Mouse (Mus musculus) heart, postnatal 0 days (tissue): ENCODE results near the gene Cycs. TPM values are rescaled to one million over a fixed set of nuclear protein-coding genes. Genes with fewer than 3 reads are reported as not detected.

Experiments used
- ATAC-seq: fragments of 200-750 bp; cut with Nextera tagmentation; 2 replicates; pipeline ENCODE4 v1.8.0; 2017; ENCODE audit warnings: low read depth, moderate number of reproducible peaks, moderate library complexity; ENCODE audit not compliant: insufficient read depth
- DNase-seq: peaks from one replicate; pipeline ENCODE4 v3.0.0-alpha.2; 2016; ENCODE audit warnings: low spot score
- H3K27ac ChIP-seq: fragments of 300-500 bp; sonication (generic); 2 replicates; pipeline ENCODE4 v1.5.1; 2014; ENCODE audit warnings: low read depth, mild to moderate bottlenecking
- H3K27me3 ChIP-seq: fragments of 300-500 bp; sonication (generic); 2 replicates; pipeline ENCODE4 v1.6.1; 2014; ENCODE audit warnings: low read length, mixed read lengths; ENCODE audit not compliant: control insufficient read depth, insufficient read depth
- H3K36me3 ChIP-seq: fragments of 300-500 bp; sonication (generic); replicated peaks from 2 replicates; pipeline ENCODE4 v1.6.1; 2014; ENCODE audit warnings: low read length, mixed read lengths; ENCODE audit not compliant: control insufficient read depth, insufficient read depth
- H3K4me1 ChIP-seq: fragments of 300-500 bp; sonication (generic); 2 replicates; pipeline ENCODE4 v1.6.1; 2014; ENCODE audit warnings: antibody characterized with exemption; ENCODE audit not compliant: control insufficient read depth, insufficient read depth
- H3K4me2 ChIP-seq: fragments of 300-500 bp; sonication (generic); 2 replicates; pipeline ENCODE4 v1.6.1; 2014; ENCODE audit warnings: low read depth, mild to moderate bottlenecking, low read length, moderate library complexity
- H3K4me3 ChIP-seq: fragments of 300-500 bp; sonication (generic); 2 replicates; pipeline ENCODE4 v1.5.1; 2014; ENCODE audit warnings: low read depth, low read length
- H3K9ac ChIP-seq: fragments of 300-500 bp; sonication (generic); replicated peaks from 2 replicates; pipeline ENCODE4 v1.6.1; 2014; ENCODE audit warnings: low read depth, low read length, mixed read lengths
- H3K9me3 ChIP-seq: fragments of 300-500 bp; sonication (generic); replicated peaks from 2 replicates; pipeline ENCODE4 v1.6.1; 2016; ENCODE audit warnings: low read length; ENCODE audit not compliant: control insufficient read depth
- CTCF ChIP-seq: IDR thresholded peaks from 2 replicates; pipeline ENCODE4 v1.5.1; 2016; ENCODE audit warnings: antibody characterized with exemption, control low read depth, low read depth
- EP300 ChIP-seq: IDR thresholded peaks from 2 replicates; pipeline ENCODE4 v1.6.1; 2016; ENCODE audit warnings: antibody characterized with exemption, low read depth
- WGBS: fragments of 180-500 bp; shearing (Covaris S2); extraction: QIAGEN DNeasy Blood & Tissue Kit; methylation state at CpG from one replicate; pipeline ENCODE4 v1.1.7; 2014; 5-methylcytosine and 5-hydroxymethylcytosine counted together
- polyA plus RNA-seq: library from polyadenylated mRNA; unstranded; fragments of >200 nt; fragmentation: Nextera tagmentation; extraction: Ambion mirVana; gene quantifications from 2 replicates; pipeline ENCODE4 v1.2.1, GENCODE M21; 2015
- total RNA-seq: library from RNA; depleted of rRNA; stranded (reverse); fragments of >200 nt; gene quantifications from 2 replicates; pipeline ENCODE4 v1.2.3, GENCODE M21; 2014; ENCODE audit warnings: low replicate concordance; rRNA removed

Cycs gene
- total RNA-seq, result 86.9 and 87.9 TPM in 2 replicates
- 391 and 413 TPM in 2 replicates for polyA plus RNA-seq

- H3K27ac ChIP-seq, result peak within 1 kb of the TSS; percentile 95
- ATAC-seq, result peak; percentile 97
- peak within 1 kb of the TSS; percentile 93 for H3K4me3 ChIP-seq
- no peaks in the 10 kb centered on the region for H3K9me3 ChIP-seq
- no peak for TF ChIP-seq EP300
- TF ChIP-seq CTCF, result peak; percentile 34; the same call in 1 of the 2 replicates
- under 1% methylated on average over 78 of the region's 78 CpGs for WGBS
- H3K9ac ChIP-seq, result peak within 1 kb of the TSS; percentile 91
- H3K4me1 ChIP-seq, result peaks cover 13% of the 10 kb centered on the region; the same call in 1 of the 2 replicates
- no peaks in the 10 kb centered on the region for H3K27me3 ChIP-seq
- peak; percentile 98 for DNase-seq
- H3K36me3 ChIP-seq, result peaks cover 16% of the 10 kb centered on the region
- H3K4me2 ChIP-seq, result peak within 1 kb of the TSS; percentile 78
Observed at GRCm38 (mm10) chr6:50566141-50566996, at the start of gene Cycs. Gene Cycs, minus strand, starts transcription at chr6:50566538.

- Histone ChIP-seq H3K27ac (no peak overlapping the region), H3K9me3 (no peaks in the 10 kb centered on the region), H3K4me1 (peaks cover 7% of the 10 kb centered on the region; the same call in 1 of the 2 replicates), H3K36me3 (no peaks in the 10 kb centered on the region), H3K4me3 (no peak overlapping the region), H3K9ac (no peak overlapping the region), H3K4me2 (no peak overlapping the region), H3K27me3 (no peaks in the 10 kb centered on the region)
- no peak for DNase-seq
- 35% methylated on average over 4 of the region's 4 CpGs for WGBS
- no peak for TF ChIP-seq EP300
- TF ChIP-seq CTCF, result peak; percentile 57
- no peak for ATAC-seq
Observed at GRCm38 (mm10) chr6:50601620-50602019, 35.3 kb upstream of the Cycs start.

- TF ChIP-seq CTCF (0 out of 2 replicates have a peak, but pooled peaks have one; percentile 7), EP300 (no peak)
- H3K27ac ChIP-seq, result peak overlapping the region; percentile 8; the same call in 1 of the 2 replicates
- no peaks in the 10 kb centered on the region for H3K9me3 ChIP-seq
- H3K27me3 ChIP-seq, result no peaks in the 10 kb centered on the region
- ATAC-seq (no peak), DNase-seq (peak; percentile 50)
- H3K4me2 ChIP-seq, result no peak overlapping the region
- 8% methylated on average over 5 of the region's 5 CpGs for WGBS
- no peak overlapping the region for H3K4me3 ChIP-seq
- H3K4me1 ChIP-seq, result peaks cover 7% of the 10 kb centered on the region; the same call in 1 of the 2 replicates
- no peak overlapping the region; the same call in 1 of the 2 replicates for H3K9ac ChIP-seq
- H3K36me3 ChIP-seq, result no peaks in the 10 kb centered on the region
Observed at GRCm38 (mm10) chr6:50598560-50598959, 32.2 kb upstream of the Cycs start.

GRCm38 (mm10) chr6:50596301-50597211 is 30.2 kb upstream of the Cycs start, which contains the start of gene 4921507P07Rik:
Gene 4921507P07Rik, minus strand, starts transcription at chr6:50596632.
- Histone ChIP-seq H3K4me3 (peak within 1 kb of the TSS; percentile 46), H3K4me1 (peaks cover 7% of the 10 kb centered on the region; the same call in 1 of the 2 replicates), H3K9me3 (no peaks in the 10 kb centered on the region), H3K27me3 (no peaks in the 10 kb centered on the region), H3K4me2 (peak within 1 kb of the TSS; percentile 77), H3K27ac (no peak within 1 kb of the TSS), H3K9ac (peak within 1 kb of the TSS; percentile 22; the same call in 1 of the 2 replicates), H3K36me3 (no peaks in the 10 kb centered on the region)
- ATAC-seq (peak; percentile 98), DNase-seq (peak; percentile 97)
- WGBS, result under 1% methylated on average over 57 of the region's 62 CpGs
- TF ChIP-seq EP300 (no peak), CTCF (peak; percentile 86)

- Histone ChIP-seq H3K36me3 (no peaks in the 10 kb centered on the region), H3K4me2 (no peak overlapping the region), H3K9ac (no peak overlapping the region), H3K9me3 (no peaks in the 10 kb centered on the region), H3K27ac (no peak overlapping the region), H3K4me1 (peaks cover 7% of the 10 kb centered on the region; the same call in 1 of the 2 replicates), H3K4me3 (no peak overlapping the region), H3K27me3 (no peaks in the 10 kb centered on the region)
- ATAC-seq (no peak), DNase-seq (no peak)
- 83% methylated on average over 2 of the region's 2 CpGs for WGBS
- TF ChIP-seq CTCF (no peak; the same call in 1 of the 2 replicates), EP300 (no peak)
Observed at GRCm38 (mm10) chr6:50594372-50594771, 28.0 kb upstream of the Cycs start.
